Mouse (Mus musculus) midbrain, embryonic 12.5 days (tissue): Measurements from ENCODE around the gene Bmpr1b. TPM values are rescaled to one million over a fixed set of nuclear protein-coding genes. Genes with fewer than 3 reads are reported as not detected.

Experiments used
- ATAC-seq: fragments of 200-750 bp; cut with Nextera tagmentation; 2 replicates; pipeline ENCODE4 v1.8.0; 2017; ENCODE audit warnings: low read depth, moderate TSS enrichment, moderate library complexity; ENCODE audit not compliant: low FRiP score
- H3K27ac ChIP-seq: fragments of 300-500 bp; sonication (generic); replicated peaks from 2 replicates; pipeline ENCODE4 v1.5.1; 2016; ENCODE audit warnings: mild to moderate bottlenecking
- H3K27me3 ChIP-seq: fragments of 300-500 bp; sonication (generic); 2 replicates; pipeline ENCODE4 v1.6.1; 2016; ENCODE audit warnings: mild to moderate bottlenecking
- H3K36me3 ChIP-seq: fragments of 300-500 bp; sonication (generic); 2 replicates; pipeline ENCODE4 v1.6.1; 2016
- H3K4me1 ChIP-seq: fragments of 300-500 bp; sonication (generic); 2 replicates; pipeline ENCODE4 v1.6.1; 2016
- H3K4me2 ChIP-seq: fragments of 300-500 bp; sonication (generic); replicated peaks from 2 replicates; pipeline ENCODE4 v1.6.1; 2016; ENCODE audit warnings: mild to moderate bottlenecking, moderate library complexity
- H3K4me3 ChIP-seq: fragments of 300-500 bp; sonication (generic); 2 replicates; pipeline ENCODE4 v1.5.1; 2016; ENCODE audit warnings: mild to moderate bottlenecking
- H3K9ac ChIP-seq: fragments of 300-500 bp; sonication (generic); replicated peaks from 2 replicates; pipeline ENCODE4 v1.6.1; 2016; ENCODE audit warnings: mild to moderate bottlenecking, moderate library complexity
- H3K9me3 ChIP-seq: fragments of 300-500 bp; sonication (generic); 2 replicates; pipeline ENCODE4 v1.6.1; 2016; ENCODE audit warnings: mild to moderate bottlenecking
- WGBS: fragments of 180-500 bp; shearing (Covaris S2); methylation state at CpG from one replicate; pipeline ENCODE4 v1.1.7; 2016; 5-methylcytosine and 5-hydroxymethylcytosine counted together
- polyA plus RNA-seq: library from polyadenylated mRNA; unstranded; fragments of >200 nt; fragmentation: Nextera tagmentation; extraction: Ambion mirVana; gene quantifications from 2 replicates; pipeline ENCODE4 v1.2.1, GENCODE M21; 2016

Bmpr1b gene
- polyA plus RNA-seq, 1 experiment from 2014 or later: 8.1 TPM

DNA sequence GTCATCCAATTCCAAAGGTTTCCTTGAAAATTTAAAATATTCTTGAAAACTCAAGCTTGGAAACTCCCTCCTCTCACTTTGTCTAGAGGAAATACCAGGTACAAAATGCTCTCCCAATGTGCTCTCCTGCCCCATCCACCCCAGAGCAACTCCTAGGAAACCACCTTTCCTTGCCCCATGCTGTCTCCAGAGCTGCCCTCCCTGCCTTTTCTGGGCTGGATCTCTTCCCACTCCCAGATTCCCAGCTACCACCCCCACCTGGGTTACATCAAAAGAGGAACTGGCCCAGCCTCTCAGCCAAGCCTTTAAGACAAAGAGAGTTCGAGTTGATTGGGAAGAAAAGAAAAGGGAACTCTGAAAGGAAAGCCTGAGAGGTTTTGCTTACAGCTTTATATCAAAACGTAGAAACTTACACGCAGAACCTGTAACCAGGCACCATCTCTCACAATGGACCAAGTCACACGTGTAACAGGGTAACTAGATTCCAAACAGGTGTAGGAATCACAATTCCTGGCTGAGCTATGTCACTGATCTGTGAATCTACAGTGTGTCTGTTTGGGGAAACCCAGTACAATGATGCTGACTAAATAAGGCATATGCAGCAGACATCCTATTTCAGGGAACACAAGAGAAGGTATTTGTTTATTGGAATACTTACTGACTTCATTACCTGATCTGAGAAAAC lies 272.2 kb downstream of the Bmpr1b start:
- WGBS: 16% methylated on average over 4 of the region's 4 CpGs
- no peak for ATAC-seq
- H3K4me2 ChIP-seq: no peak overlapping the region
- H3K27me3 ChIP-seq: no peaks in the 10 kb centered on the region
- no peaks in the 10 kb centered on the region for H3K36me3 ChIP-seq
- H3K9ac ChIP-seq: no peak overlapping the region
- no peak overlapping the region for H3K27ac ChIP-seq
- H3K4me3 ChIP-seq: no peak overlapping the region
- peaks cover 14% of the 10 kb centered on the region; the same call in 1 of the 2 replicates for H3K4me1 ChIP-seq
- H3K9me3 ChIP-seq: 0 out of 2 replicates have a peak, but pooled peaks cover 3% of the 10 kb centered on the region

DNA sequence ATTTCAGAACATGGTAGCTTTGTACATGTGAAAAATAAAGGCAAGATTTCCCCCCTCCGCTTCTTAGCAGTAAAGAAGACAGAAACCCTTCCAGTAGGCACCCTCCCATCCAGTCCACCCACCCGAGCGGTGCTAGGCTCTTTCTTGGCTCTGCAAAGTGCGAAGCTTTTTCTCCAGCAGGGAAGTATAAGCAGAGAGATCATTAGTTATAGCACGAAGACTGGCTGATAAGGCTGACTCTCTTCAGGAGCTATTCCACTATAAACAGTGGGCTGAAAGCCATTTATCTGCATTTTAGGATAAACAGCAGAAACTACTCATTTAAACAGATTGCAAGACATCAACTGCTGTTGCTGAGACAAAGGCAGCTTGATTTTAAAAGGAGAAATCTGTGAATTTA lies 274.1 kb downstream of the Bmpr1b start:
- no peak overlapping the region for H3K9ac ChIP-seq
- no peaks in the 10 kb centered on the region for H3K27me3 ChIP-seq
- no peak for ATAC-seq
- H3K36me3 ChIP-seq: no peaks in the 10 kb centered on the region
- no peak overlapping the region for H3K4me3 ChIP-seq
- no peak overlapping the region for H3K4me2 ChIP-seq
- no peak overlapping the region for H3K27ac ChIP-seq
- WGBS: 78% methylated on average over 5 of the region's 5 CpGs
- H3K9me3 ChIP-seq: no peaks in the 10 kb centered on the region
- H3K4me1 ChIP-seq: peaks cover 14% of the 10 kb centered on the region; the same call in 1 of the 2 replicates

DNA sequence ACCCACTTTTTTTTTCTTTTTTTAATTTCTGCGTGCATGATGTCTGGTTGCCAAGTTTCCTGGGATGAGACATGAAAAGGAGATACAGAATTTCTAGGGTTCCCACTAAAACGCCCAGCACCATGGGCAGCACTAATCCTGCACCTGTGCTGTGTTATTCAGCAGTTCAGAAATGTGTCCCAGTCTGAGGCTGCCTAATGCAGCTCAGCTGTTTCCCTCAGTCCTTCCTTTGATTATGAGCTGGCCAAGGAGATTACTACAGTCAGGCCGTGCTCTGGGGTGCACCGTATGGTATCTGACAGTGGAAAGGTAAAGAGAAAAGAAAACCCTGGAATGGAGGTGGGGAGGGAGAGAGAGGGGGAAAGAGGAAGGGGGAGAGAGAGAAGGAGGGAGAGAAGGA lies 278.6 kb downstream of the Bmpr1b start:
- 42% methylated on average over 4 of the region's 4 CpGs for WGBS
- Histone ChIP-seq H3K9ac (no peak overlapping the region), H3K9me3 (no peaks in the 10 kb centered on the region), H3K36me3 (no peaks in the 10 kb centered on the region), H3K4me1 (peaks cover 6% of the 10 kb centered on the region; the same call in 1 of the 2 replicates), H3K4me2 (no peak overlapping the region), H3K27me3 (no peaks in the 10 kb centered on the region), H3K27ac (no peak overlapping the region), H3K4me3 (no peak overlapping the region)
- ATAC-seq: no peak

DNA sequence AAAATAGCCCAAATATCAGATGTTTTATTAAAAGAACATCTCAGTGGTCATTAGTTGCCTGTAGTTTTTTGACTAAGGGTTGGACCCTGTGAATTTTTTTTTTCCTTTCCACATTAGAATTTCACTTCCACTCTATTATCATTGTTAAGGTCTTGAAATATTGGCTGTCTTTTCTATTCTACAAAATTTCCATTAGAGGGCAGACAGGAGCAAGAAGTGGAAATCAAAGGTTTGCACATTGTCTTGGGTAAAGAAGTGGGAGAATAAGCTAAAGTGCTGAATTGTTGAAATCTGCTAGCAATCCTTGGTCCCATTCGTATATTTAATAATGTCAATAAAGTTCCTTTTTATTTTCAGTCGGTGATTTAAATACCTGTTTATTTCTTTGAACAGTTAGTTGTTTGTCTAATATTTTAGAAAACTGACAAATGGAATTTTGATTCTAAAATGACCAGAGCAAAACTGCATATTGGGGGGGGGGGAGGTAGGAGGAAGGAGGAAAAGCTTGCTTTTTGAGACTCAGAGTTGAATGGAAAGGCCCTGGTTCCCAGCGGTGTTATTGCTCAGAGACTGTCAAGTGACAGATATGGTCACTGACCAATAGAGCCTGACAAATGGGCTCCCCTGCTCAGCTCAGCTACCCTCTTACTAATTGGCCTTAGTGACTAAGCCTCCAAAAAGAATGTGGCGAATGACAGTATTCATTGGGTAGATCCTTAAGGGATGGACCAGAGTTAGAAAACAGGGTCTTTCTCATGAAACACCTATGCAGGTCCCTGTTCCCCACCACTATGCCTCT lies 281.6 kb downstream of the Bmpr1b start:
- H3K4me2 ChIP-seq: no peak overlapping the region
- ATAC-seq: peak; percentile 70
- no peak overlapping the region for H3K27ac ChIP-seq
- no peaks in the 10 kb centered on the region for H3K9me3 ChIP-seq
- H3K4me3 ChIP-seq: no peak overlapping the region
- no peaks in the 10 kb centered on the region for H3K36me3 ChIP-seq
- no peak overlapping the region for H3K9ac ChIP-seq
- 48% methylated on average over 4 of the region's 4 CpGs for WGBS
- H3K27me3 ChIP-seq: no peaks in the 10 kb centered on the region
- peaks cover 6% of the 10 kb centered on the region; the same call in 1 of the 2 replicates for H3K4me1 ChIP-seq

DNA sequence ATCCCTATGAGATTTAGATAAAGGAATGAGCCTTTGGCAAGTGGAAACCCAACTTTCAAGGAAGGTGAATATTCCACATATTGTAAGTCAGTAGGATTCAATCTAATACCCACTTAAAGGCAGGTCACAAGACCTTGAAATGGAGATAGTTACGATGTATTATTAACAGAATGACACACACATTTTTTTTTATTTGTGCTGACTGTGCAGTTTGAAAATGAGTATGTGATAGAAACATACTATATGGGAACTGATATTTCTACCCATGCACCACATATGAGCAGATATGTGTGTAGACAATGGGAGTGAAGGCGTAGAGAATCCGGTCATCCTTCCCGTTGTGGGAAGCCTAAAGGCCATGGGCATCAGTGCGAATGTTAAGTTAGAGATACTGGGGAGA lies 285.0 kb downstream of the Bmpr1b start:
- Histone ChIP-seq H3K36me3 (no peaks in the 10 kb centered on the region), H3K4me1 (peaks cover 6% of the 10 kb centered on the region; the same call in 1 of the 2 replicates), H3K9ac (no peak overlapping the region), H3K4me3 (no peak overlapping the region), H3K4me2 (no peak overlapping the region), H3K9me3 (no peaks in the 10 kb centered on the region), H3K27ac (no peak overlapping the region), H3K27me3 (no peaks in the 10 kb centered on the region)
- 96% methylated on average over 5 of the region's 5 CpGs for WGBS
- ATAC-seq: no peak

DNA sequence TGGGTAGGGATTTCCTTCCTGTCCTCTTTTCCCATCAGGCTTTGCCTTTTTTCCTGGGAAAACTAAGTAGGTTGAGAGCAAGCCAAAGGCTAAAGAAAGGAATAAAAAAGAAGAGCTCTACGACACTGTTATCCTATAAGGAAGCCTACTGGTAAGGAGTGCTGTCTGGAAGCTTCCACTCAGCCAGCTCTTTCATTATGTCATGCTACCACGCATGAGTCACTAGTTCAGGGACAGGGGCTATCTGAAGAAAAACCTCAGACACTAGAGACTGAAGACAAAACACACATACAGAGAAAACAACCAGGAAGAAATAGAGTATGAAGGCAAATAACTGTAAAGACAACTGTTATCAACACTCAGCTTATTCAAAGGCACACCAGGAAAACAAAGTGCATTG lies 286.7 kb downstream of the Bmpr1b start:
- H3K27ac ChIP-seq: no peak overlapping the region
- H3K9me3 ChIP-seq: no peaks in the 10 kb centered on the region
- H3K27me3 ChIP-seq: no peaks in the 10 kb centered on the region
- H3K4me1 ChIP-seq: no peaks in the 10 kb centered on the region
- WGBS: 82% methylated on average over 2 of the region's 2 CpGs
- no peak overlapping the region for H3K9ac ChIP-seq
- H3K4me2 ChIP-seq: no peak overlapping the region
- no peak for ATAC-seq
- H3K36me3 ChIP-seq: no peaks in the 10 kb centered on the region
- no peak overlapping the region for H3K4me3 ChIP-seq

DNA sequence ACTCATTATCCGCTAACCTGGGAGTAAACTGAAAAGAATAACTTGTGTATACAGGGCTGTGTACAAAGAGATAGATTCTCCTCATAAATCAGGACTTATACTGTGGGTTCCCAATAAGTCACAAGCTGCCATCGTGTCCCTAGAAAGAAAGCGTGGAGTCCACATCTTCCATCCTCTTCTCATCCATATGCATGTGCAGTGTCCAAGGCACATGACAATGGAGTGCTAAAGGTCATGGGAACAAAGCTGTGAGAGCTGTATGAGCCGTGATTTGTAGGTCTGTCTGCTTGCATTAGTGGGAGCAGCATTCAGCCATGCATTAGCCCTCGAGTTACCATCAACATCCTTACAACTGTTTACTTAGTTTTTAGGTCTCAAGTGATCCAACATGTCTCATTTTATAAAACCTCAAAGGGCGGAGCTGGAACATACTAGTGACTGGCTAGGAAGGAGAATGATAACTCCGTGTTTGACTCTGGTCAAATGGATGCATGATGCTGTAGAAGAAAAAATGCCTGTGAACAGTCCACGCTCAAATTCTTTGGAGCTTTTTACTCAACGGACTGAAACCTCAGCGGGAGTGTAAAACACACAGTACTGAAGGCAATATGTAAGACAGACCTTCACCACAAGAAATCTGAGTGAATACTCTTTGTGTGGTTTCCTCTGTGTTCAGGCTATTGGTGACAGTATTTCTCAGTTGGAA lies 296.7 kb downstream of the Bmpr1b start:
- 50% methylated on average over 10 of the region's 10 CpGs for WGBS

DNA sequence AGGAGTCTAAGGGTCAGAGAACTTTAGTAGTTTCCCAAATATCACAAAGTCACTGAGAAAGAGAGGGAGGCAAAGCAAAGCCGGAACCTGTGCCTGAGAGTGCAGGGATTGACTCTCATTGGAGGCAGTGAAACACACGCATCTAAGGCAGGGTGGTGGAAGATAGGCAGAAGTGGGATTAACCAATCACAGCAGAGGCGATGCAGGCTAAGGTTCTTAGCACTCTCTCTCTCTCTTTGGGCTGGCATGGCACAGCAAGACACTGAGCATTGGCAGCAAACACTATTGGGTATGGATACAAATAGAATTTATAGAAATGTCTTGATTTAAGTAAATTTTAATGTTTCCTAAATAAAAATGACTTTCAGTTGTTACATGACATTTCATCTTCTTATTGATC lies 297.4 kb downstream of the Bmpr1b start:
- Histone ChIP-seq H3K27ac (no peak overlapping the region), H3K27me3 (no peaks in the 10 kb centered on the region), H3K4me3 (no peak overlapping the region), H3K4me2 (no peak overlapping the region), H3K4me1 (peaks cover 8% of the 10 kb centered on the region; the same call in 1 of the 2 replicates), H3K36me3 (peaks cover 4% of the 10 kb centered on the region; the same call in 1 of the 2 replicates), H3K9me3 (no peaks in the 10 kb centered on the region), H3K9ac (no peak overlapping the region)
- ATAC-seq: no peak
- 74% methylated on average over 3 of the region's 3 CpGs for WGBS

More for the DNA sequence above, 296.7 kb downstream of the Bmpr1b start:
- H3K9me3 ChIP-seq: no peaks in the 10 kb centered on the region
- no peak overlapping the region for H3K4me3 ChIP-seq
- H3K9ac ChIP-seq: no peak overlapping the region
- H3K36me3 ChIP-seq: peaks cover 4% of the 10 kb centered on the region; the same call in 1 of the 2 replicates
- no peaks in the 10 kb centered on the region for H3K27me3 ChIP-seq
- no peak overlapping the region for H3K4me2 ChIP-seq
- H3K27ac ChIP-seq: 0 out of 2 replicates have a peak overlapping the region, but pooled peaks have one; percentile 20
- ATAC-seq: peak; percentile 87
- peaks cover 8% of the 10 kb centered on the region; the same call in 1 of the 2 replicates for H3K4me1 ChIP-seq

DNA sequence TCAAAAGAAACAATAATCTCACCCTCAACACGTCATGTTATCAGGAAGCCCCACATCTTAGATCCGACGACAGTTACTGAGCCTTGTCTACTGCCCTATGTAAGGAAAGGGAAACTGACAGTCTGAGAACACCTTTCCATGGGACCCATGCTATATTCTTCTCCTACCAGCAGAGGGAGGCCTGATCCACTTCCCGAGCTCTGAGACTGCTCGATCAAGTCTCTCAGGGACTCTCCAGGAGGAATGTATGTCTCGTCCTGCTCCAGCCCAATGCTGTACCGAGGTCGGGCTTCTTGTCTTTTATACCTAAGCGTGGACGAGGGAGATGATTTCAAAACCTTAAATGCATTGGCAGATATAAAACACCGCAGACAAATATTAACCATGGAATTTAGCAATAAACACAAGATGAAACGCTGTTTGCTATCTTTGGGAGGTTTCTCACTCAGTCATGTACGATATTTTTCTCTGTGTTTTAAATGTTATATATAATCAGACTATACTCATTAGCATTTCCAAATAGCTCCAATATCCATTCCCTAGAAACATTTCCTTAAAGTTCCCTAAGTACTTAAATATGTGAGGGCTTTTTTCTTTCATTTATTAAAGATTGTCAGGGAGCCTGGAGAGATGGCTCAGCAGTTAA lies 306.3 kb downstream of the Bmpr1b start:
- Histone ChIP-seq H3K9me3 (no peaks in the 10 kb centered on the region), H3K27ac (no peak overlapping the region), H3K4me1 (no peaks in the 10 kb centered on the region), H3K4me2 (no peak overlapping the region), H3K27me3 (no peaks in the 10 kb centered on the region), H3K36me3 (no peaks in the 10 kb centered on the region), H3K4me3 (no peak overlapping the region), H3K9ac (no peak overlapping the region)
- peak; percentile 93 for ATAC-seq
- 23% methylated on average over 13 of the region's 13 CpGs for WGBS

DNA sequence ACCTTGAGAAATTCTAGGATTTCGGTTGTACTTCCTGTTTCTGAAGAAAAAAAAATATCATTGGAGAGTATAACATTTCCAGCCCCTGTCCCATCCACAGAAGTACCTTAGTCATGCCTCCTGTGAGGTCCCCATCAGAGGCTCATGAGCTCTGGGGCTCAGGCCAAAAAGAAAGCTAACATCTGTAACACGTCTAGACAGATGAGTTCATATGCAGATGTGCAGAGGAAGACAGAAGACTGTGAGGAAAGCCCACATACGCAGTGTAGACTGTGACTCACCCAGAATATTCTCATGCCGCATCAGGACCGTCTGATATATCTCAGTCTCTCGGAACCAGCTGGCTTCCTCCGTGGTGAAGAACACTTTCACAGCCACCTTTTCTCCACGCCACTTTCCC lies 312.1 kb downstream of the Bmpr1b start:
- 88% methylated on average over 8 of the region's 8 CpGs for WGBS
- no peak overlapping the region for H3K9ac ChIP-seq
- no peaks in the 10 kb centered on the region for H3K9me3 ChIP-seq
- H3K27me3 ChIP-seq: no peaks in the 10 kb centered on the region
- 0 out of 2 replicates have a peak, but pooled peaks cover 5% of the 10 kb centered on the region for H3K36me3 ChIP-seq
- no peak overlapping the region for H3K4me3 ChIP-seq
- no peak for ATAC-seq
- H3K27ac ChIP-seq: no peak overlapping the region
- no peak overlapping the region for H3K4me2 ChIP-seq
- H3K4me1 ChIP-seq: no peaks in the 10 kb centered on the region

DNA sequence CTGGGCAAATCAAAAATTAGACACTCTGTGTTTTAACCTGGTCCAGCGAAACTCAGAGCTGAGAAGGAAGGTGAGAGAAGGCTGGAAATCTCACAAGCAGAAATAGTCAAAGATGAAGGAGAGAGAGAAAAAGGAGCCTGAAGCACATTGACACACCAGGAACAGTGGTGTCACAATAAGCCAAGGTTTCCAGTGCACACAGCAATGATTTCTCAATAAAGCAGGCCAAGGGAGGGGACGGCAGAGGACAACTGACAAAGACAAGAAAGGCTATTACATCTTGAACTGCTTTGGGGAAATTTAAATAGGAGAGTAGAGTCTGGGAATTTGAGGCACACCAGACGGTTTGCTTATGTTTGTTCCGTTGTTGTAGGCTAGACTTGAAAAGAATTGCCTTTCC lies 314.9 kb downstream of the Bmpr1b start:
- ATAC-seq: no peak
- 80% methylated on average over 4 of the region's 4 CpGs for WGBS
- no peaks in the 10 kb centered on the region for H3K4me1 ChIP-seq
- H3K4me3 ChIP-seq: no peak overlapping the region
- no peaks in the 10 kb centered on the region for H3K9me3 ChIP-seq
- H3K9ac ChIP-seq: no peak overlapping the region
- H3K36me3 ChIP-seq: 0 out of 2 replicates have a peak, but pooled peaks cover 5% of the 10 kb centered on the region
- H3K27me3 ChIP-seq: no peaks in the 10 kb centered on the region
- no peak overlapping the region for H3K27ac ChIP-seq
- no peak overlapping the region for H3K4me2 ChIP-seq
